Mouse (Mus musculus): ENCODE measurements at regions not wholly inside any gene's neighbourhood (a gene's known extent, or its start where the extent isn't known, plus 50 kb on each side); places are given as distances from the start of the nearest gene placed in this dataset.

- DNase-seq (ENCODE audit: low read depth, low spot score): peak; percentile 87
Measured at GRCm38 (mm10) chr12:67993468-67993867, 771.1 kb upstream of the Mdga2 start.
